Mouse (Mus musculus) brain, embryonic 14.5 days (tissue): ENCODE data around the gene AC170998.1.

Experiments
- CTCF ChIP-seq: fragments of 200-500 bp; IDR thresholded peaks from 2 replicates; pipeline ENCODE4 v1.5.1; 2012; ENCODE audit warnings: inconsistent platforms, mild to moderate bottlenecking, moderate library complexity, borderline replicate concordance; ENCODE audit not compliant: insufficient read depth, insufficient read length; ENCODE audit errors: extremely low read depth
- POLR2A ChIP-seq: fragments of 200-500 bp; IDR thresholded peaks from 2 replicates; pipeline ENCODE4 v1.6.1; 2012; ENCODE audit warnings: mild to moderate bottlenecking, inconsistent platforms, borderline replicate concordance; ENCODE audit not compliant: poor library complexity, insufficient read depth, insufficient read length, severe bottlenecking; ENCODE audit errors: extremely low read depth

DNA sequence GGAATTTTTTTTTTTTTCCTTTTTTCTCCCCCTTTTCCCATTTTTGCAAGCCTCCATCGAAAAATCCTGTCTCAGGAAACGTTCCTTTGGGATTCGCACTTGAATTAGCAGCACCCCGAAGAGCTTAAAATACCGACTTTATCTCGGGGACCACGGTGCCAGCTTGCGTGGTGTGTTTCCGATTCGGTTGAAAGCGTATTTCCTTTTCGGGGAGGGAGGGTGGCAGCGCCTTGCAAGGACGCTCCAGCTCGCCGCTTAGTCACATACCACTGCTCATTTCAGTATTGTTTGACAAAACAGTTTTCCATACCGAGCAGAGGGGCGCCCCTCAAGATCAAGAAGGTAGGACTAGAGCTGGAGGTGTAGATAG lies 33.6 kb upstream of the AC170998.1 start:
- TF ChIP-seq POLR2A: no peak
- TF ChIP-seq CTCF: no peak
